In the genomic region with DNA sequence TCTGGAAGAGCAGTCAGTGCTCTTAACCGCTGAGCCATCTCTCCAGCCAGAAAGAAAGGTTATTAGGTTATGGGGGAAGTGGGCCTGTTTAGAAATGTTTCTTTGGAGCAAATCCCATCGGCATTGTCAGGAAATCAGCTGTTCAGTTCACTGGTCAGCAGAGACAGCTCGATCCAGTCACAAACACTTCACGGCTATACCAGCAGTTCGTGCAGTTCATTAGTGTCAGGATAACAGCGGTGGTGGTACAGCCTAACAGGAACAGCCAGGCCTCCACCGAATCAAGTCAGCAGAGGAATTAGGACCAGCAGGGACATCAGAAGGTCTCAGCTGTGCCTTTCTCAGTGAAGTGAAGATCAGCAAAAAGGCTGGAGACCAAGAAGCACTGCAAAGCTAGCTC, we compare ENCODE assay signal across 26 mouse cellular contexts. TPM values are rescaled to one million over a fixed set of nuclear protein-coding genes. Genes with fewer than 3 reads are reported as not detected.
A peak's percentile ranks its signal among the peaks of the same experiment; 100 is the strongest.
DNase-seq lines count a peak whose midpoint lies in the region; ATAC-seq and TF ChIP-seq lines count a peak whose summit lies in the region.
"Had no signal": no experiment of that assay in that cellular context is flagged by ENCODE, and none has a peak within 500 bp of the region (broad histone marks: within the 10 kb centered on the region; RNA-seq: fewer than 3 reads in every experiment).

No protein-coding gene starts in this region.

- H3K9me3 ChIP-seq in lung, embryonic 15.5 days = peaks cover under 1% of the 10 kb centered on the region; the same call in 1 of the 2 replicates

- TF ChIP-seq POLR2A in lung, adult 2 months (IDR thresholded peaks at IDR 0.05; ENCODE audit: borderline replicate concordance, extremely low read depth, low read depth, low read length) = no peak

- TF ChIP-seq CTCF in lung, adult 2 months (IDR thresholded peaks at IDR 0.05; ENCODE audit: insufficient read depth, low read length) = no peak

- peak; percentile 29 for DNase-seq in heart, adult 11 months
- DNase-seq in heart, postnatal 4 days = no peak
- DNase-seq in lung, adult 2 months = no peak
- peak; percentile 17 for DNase-seq in lung, postnatal 14 days
- no peak for DNase-seq in thymus, postnatal 14 days
- no peak for DNase-seq in left cerebral cortex, postnatal 25 days (ENCODE audit: low spot score in 2 of 2)
- DNase-seq: adrenal gland, adult 8-10 months; adrenal gland, postnatal 25 days; cerebellum, adult 11-12 months; cerebellum, adult 8-10 months; cerebellum, postnatal 10 days; cerebellum, postnatal 36 days; embryo, embryonic 11 days; gastrocnemius, postnatal 10 days; gastrocnemius, postnatal 36 days; heart, postnatal 14 days had no signal

- peaks cover 3% of the 10 kb centered on the region; the same call in 1 of the 2 replicates for H3K36me3 ChIP-seq in lung, embryonic 15.5 days

- peak; percentile 69; the same call in 1 of the 2 replicates for ATAC-seq in lung, embryonic 15.5 days (ENCODE audit: borderline replicate concordance, extremely low read depth, low FRiP score, low TSS enrichment)
- ATAC-seq: activated CD4-positive, CD25-positive, alpha-beta regulatory T cell, adult 4 months; forebrain, embryonic 13.5 days; forebrain, embryonic 16.5 days had no signal

- no peak overlapping the region for H3K4me3 ChIP-seq in lung, embryonic 15.5 days
- no peak overlapping the region for H3K4me3 ChIP-seq in lung, adult 2 months (replicated peaks; ENCODE audit: extremely low read depth, low read depth, low read length)
- H3K4me3 ChIP-seq: embryonic facial prominence, embryonic 10.5 days; embryonic facial prominence, embryonic 13.5 days; erythroblast, embryonic 14.5 days; forebrain, embryonic 13.5 days; heart, embryonic 13.5 days; hindbrain, embryonic 12.5 days; hindbrain, embryonic 15.5 days had no signal

- WGBS in lung, embryonic 15.5 days = 54% methylated on average over 7 of the region's 7 CpGs
- 61% methylated on average over 7 of the region's 7 CpGs for WGBS in lung, adult 2 months

- H3K4me1 ChIP-seq in lung, embryonic 15.5 days = no peaks in the 10 kb centered on the region
- no peaks in the 10 kb centered on the region for H3K4me1 ChIP-seq in lung, adult 2 months (ENCODE audit: control insufficient read depth, insufficient read depth, low read length)
- H3K4me1 ChIP-seq: embryonic facial prominence, embryonic 10.5 days; embryonic facial prominence, embryonic 13.5 days; forebrain, embryonic 13.5 days; heart, embryonic 13.5 days; hindbrain, embryonic 12.5 days; hindbrain, embryonic 15.5 days had no signal

- intact Hi-C loops in left cerebral cortex, postnatal 25 days (cut with DNase I) = no loop called here

- H3K27me3 ChIP-seq in lung, embryonic 15.5 days = no peaks in the 10 kb centered on the region
- H3K27me3 ChIP-seq: embryonic facial prominence, embryonic 13.5 days; forebrain, embryonic 13.5 days; heart, embryonic 13.5 days; hindbrain, embryonic 12.5 days; hindbrain, embryonic 15.5 days had no signal

- no peak overlapping the region for H3K4me2 ChIP-seq in lung, embryonic 15.5 days
- H3K4me2 ChIP-seq: embryonic facial prominence, embryonic 13.5 days; forebrain, embryonic 13.5 days; heart, embryonic 13.5 days; hindbrain, embryonic 12.5 days; hindbrain, embryonic 15.5 days had no signal

- H3K9ac ChIP-seq in lung, embryonic 15.5 days = no peak overlapping the region
- H3K9ac ChIP-seq: embryonic facial prominence, embryonic 13.5 days; forebrain, embryonic 13.5 days; heart, embryonic 13.5 days; hindbrain, embryonic 12.5 days; hindbrain, embryonic 15.5 days had no signal

- H3K27ac ChIP-seq in lung, embryonic 15.5 days = no peak overlapping the region
- H3K27ac ChIP-seq: embryonic facial prominence, embryonic 10.5 days; embryonic facial prominence, embryonic 13.5 days; forebrain, embryonic 13.5 days; heart, embryonic 13.5 days; hindbrain, embryonic 12.5 days; hindbrain, embryonic 15.5 days had no signal

RNA-seq across cellular contexts. Expression of a gene that starts 21.1 kb away (rescaled TPM):
- total RNA-seq in heart, postnatal 4 days (2021) = 1 to 10 TPM; 2.6 to 3.3 TPM
- 6.4 and 6.6 TPM in 2 replicates for polyA plus RNA-seq in lung, embryonic 15.5 days (2015; fragmentation: Nextera tagmentation; extraction: Ambion mirVana)
- 1.1 and 1.8 TPM in 2 replicates for polyA plus RNA-seq in lung, adult 2 months (2012; rRNA removed)
- total RNA-seq in left cerebral cortex, postnatal 25 days (2021) = 10 to 100 TPM; 14.2 to 14.4 TPM
- polyA plus RNA-seq: erythroblast, embryonic 14.5 days had no signal

RNA-seq across cellular contexts. Expression of a gene that starts 25.5 kb away (rescaled TPM):
- 10 to 100 TPM; 11.9 to 13.2 TPM for total RNA-seq in heart, postnatal 4 days (2021)
- 9.6 and 9.8 TPM in 2 replicates for polyA plus RNA-seq in lung, embryonic 15.5 days (2015; fragmentation: Nextera tagmentation; extraction: Ambion mirVana)
- polyA plus RNA-seq in lung, adult 2 months (2012; rRNA removed) = 1.5 and 2.6 TPM in 2 replicates
- total RNA-seq in left cerebral cortex, postnatal 25 days (2021) = 10 to 100 TPM; 18.5 to 21.6 TPM

RNA-seq across cellular contexts. Expression of a gene that starts 27.1 kb away (rescaled TPM):
- 1 to 10 TPM; 8.5 to 9.4 TPM for total RNA-seq in heart, postnatal 4 days (2021)
- 4.7 and 5.1 TPM in 2 replicates for polyA plus RNA-seq in lung, embryonic 15.5 days (2015; fragmentation: Nextera tagmentation; extraction: Ambion mirVana)
- 1.1 and 1.9 TPM in 2 replicates for polyA plus RNA-seq in lung, adult 2 months (2012; rRNA removed)
- total RNA-seq in left cerebral cortex, postnatal 25 days (2021) = 1 to 10 TPM; 8.0 to 8.8 TPM
- polyA plus RNA-seq: erythroblast, embryonic 14.5 days had no signal

RNA-seq across cellular contexts. Expression of a gene that starts 27.4 kb away (rescaled TPM):
- under 1 TPM; 0.33 to 0.34 TPM for total RNA-seq in heart, postnatal 4 days (2021)
- polyA plus RNA-seq in lung, embryonic 15.5 days (2015; fragmentation: Nextera tagmentation; extraction: Ambion mirVana) = 5.8 and 6.3 TPM in 2 replicates
- polyA plus RNA-seq in lung, adult 2 months (2012; rRNA removed) = 0.24 and 0.57 TPM in 2 replicates
- 10 to 100 TPM; 18.6 to 25.6 TPM for total RNA-seq in left cerebral cortex, postnatal 25 days (2021)
- polyA plus RNA-seq: erythroblast, embryonic 14.5 days had no signal

Comparison
In these comparisons a context has a peak if more than half of its experiments do, and no peak if none do; other contexts are left out.
1. DNase-seq: peak in heart, adult 11 months (single experiment) and lung, postnatal 14 days (single experiment); none in heart, postnatal 4 days (single experiment), lung, adult 2 months (single experiment), thymus, postnatal 14 days (single experiment) and left cerebral cortex, postnatal 25 days (0 of 2).